ENCODE assay signal across 9 mouse cellular contexts in the genomic region with DNA sequence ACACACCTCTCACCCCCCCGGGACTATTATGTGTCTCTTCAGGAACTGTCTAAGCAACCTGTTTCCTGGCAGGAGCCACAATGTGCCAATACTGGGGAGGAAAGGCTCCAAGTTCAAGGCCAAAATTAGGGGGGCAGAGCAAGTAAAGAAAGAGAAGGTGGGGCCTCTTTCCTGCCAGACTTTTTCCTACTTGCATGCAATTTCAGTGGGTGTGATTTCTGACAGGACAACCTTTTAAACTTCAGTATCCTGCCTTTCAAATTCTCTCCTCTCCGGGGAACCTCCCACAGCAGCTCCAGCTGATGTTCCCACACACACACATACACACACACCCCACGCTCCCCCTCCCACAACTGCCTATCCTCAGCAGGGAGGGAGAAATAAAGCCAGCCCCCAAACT.
DNase-seq lines count a peak whose midpoint lies in the region; ATAC-seq and TF ChIP-seq lines count a peak whose summit lies in the region.
"Had no signal": no experiment of that assay in that cellular context is flagged by ENCODE, and none has a peak within 500 bp of the region (broad histone marks: within the 10 kb centered on the region; RNA-seq: fewer than 3 reads in every experiment).

No protein-coding gene starts in this region.

- no peak; the same call in 1 of the 2 replicates for ATAC-seq in stomach, embryonic 15.5 days (ENCODE audit: insufficient read depth, low FRiP score, low read depth)

- DNase-seq in adrenal gland, adult 2 months: peak; percentile 54
- no peak for DNase-seq in adrenal gland, adult 18-20 months (ENCODE audit: low spot score in 2 of 2)
- peak; percentile 10 for DNase-seq in ovary, adult 18-20 months (ENCODE audit: low spot score)
- DNase-seq in ovary, postnatal 10 days (ENCODE audit: low spot score): no peak
- DNase-seq in kidney, adult 2 months: peak; percentile 84
- no peak for DNase-seq in layer of hippocampus, postnatal 14 days (ENCODE audit: low spot score in 2 of 2)
- no peak for DNase-seq in spleen, postnatal 4 days (ENCODE audit: low spot score in 2 of 2)

- WGBS in kidney, adult 2 months: 34% methylated on average over 3 of the region's 3 CpGs
- 47% methylated on average over 3 of the region's 3 CpGs for WGBS in stomach, embryonic 15.5 days

- no peak for TF ChIP-seq CTCF in kidney, adult 2 months (conservative IDR thresholded peaks at IDR 0.05; ENCODE audit: insufficient read depth, insufficient read length, low read depth, low read length)

- no peak overlapping the region for H3K4me3 ChIP-seq in kidney, adult 2 months (ENCODE audit: insufficient read depth, low read depth, low read length)
- H3K4me3 ChIP-seq in stomach, embryonic 15.5 days (replicated peaks): no peak overlapping the region
- H3K4me3 ChIP-seq: midbrain, embryonic 12.5 days had no signal

- H3K27ac ChIP-seq in kidney, adult 2 months (ENCODE audit: insufficient read depth, low read depth, low read length): peak overlapping the region; percentile 10; the same call in 1 of the 2 replicates
- H3K27ac ChIP-seq in stomach, embryonic 15.5 days: peak overlapping the region; percentile 42; the same call in 1 of the 2 replicates
- H3K27ac ChIP-seq: midbrain, embryonic 12.5 days had no signal

- no peak overlapping the region for H3K4me2 ChIP-seq in stomach, embryonic 15.5 days
- H3K4me2 ChIP-seq: midbrain, embryonic 12.5 days had no signal

- H3K27me3 ChIP-seq in kidney, adult 2 months (replicated peaks; ENCODE audit: control insufficient read depth, insufficient read depth, low read length): no peaks in the 10 kb centered on the region
- H3K27me3 ChIP-seq in stomach, embryonic 15.5 days (replicated peaks): no peaks in the 10 kb centered on the region
- H3K27me3 ChIP-seq: midbrain, embryonic 12.5 days had no signal

- H3K4me1 ChIP-seq in kidney, adult 2 months (ENCODE audit: control insufficient read depth, insufficient read depth, low read length): peaks cover 8% of the 10 kb centered on the region
- no peaks in the 10 kb centered on the region for H3K4me1 ChIP-seq in stomach, embryonic 15.5 days

- no peaks in the 10 kb centered on the region for H3K36me3 ChIP-seq in kidney, adult 2 months (ENCODE audit: control insufficient read depth, insufficient read depth, low read length)
- no peaks in the 10 kb centered on the region for H3K36me3 ChIP-seq in stomach, embryonic 15.5 days
- H3K36me3 ChIP-seq: midbrain, embryonic 12.5 days had no signal

- H3K9ac ChIP-seq in stomach, embryonic 15.5 days: no peak overlapping the region
- H3K9ac ChIP-seq: midbrain, embryonic 12.5 days had no signal

- no peaks in the 10 kb centered on the region for H3K9me3 ChIP-seq in stomach, embryonic 15.5 days
- H3K9me3 ChIP-seq: midbrain, embryonic 12.5 days had no signal

- TF ChIP-seq POLR2A in kidney, adult 2 months (IDR thresholded peaks at IDR 0.05; ENCODE audit: low read depth, low read length): no peak

Comparison
In these comparisons a context has a peak if more than half of its experiments do, and no peak if none do; other contexts are left out.
1. DNase-seq: peak in adrenal gland, adult 2 months (single experiment), ovary, adult 18-20 months (single experiment) and kidney, adult 2 months (single experiment); none in adrenal gland, adult 18-20 months (0 of 2), ovary, postnatal 10 days (single experiment), layer of hippocampus, postnatal 14 days (0 of 2) and spleen, postnatal 4 days (0 of 2).